Mouse (Mus musculus) embryo, embryonic 10.5 days (tissue): ENCODE measurements around the gene Cdip1.

Source experiments
- DNase-seq: peaks from one replicate; pipeline ENCODE4 v3.0.0-alpha.2; 2015; ENCODE audit warnings: low spot score

Cdip1 gene

DNA sequence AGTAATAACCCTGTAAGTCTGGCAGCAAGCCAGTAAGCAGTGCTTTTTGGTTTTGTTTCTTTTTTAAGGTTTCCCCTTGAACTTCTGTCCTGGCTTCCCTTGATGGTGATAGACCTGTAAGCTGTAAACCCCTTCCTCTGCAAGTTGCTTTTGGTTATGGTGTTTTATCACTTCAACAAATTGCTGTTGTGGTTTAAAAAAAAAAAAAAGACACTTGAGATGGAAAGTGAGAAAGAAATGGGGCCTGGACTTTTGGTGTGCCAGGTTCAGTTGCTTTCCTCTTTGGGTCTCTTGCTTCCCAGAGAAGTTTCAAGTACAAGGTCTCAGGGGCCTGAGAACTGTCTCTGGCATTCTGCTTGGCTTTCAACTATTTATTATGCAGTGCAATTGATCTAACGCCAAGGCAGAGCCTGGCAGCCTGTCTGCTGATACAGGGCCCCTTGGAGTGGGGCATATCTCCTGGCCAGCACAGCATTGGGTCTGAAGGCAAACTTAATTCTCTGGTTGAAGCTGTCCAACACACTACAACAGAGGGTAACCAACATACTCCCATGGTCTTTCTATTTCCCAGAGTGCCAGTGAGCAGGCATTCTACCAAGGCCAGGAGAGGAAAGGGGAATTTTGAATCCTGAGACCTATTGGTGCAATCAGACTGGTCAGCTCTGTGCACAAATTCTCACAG is 16.7 kb downstream of the Cdip1 start:
- no peak for DNase-seq

DNA sequence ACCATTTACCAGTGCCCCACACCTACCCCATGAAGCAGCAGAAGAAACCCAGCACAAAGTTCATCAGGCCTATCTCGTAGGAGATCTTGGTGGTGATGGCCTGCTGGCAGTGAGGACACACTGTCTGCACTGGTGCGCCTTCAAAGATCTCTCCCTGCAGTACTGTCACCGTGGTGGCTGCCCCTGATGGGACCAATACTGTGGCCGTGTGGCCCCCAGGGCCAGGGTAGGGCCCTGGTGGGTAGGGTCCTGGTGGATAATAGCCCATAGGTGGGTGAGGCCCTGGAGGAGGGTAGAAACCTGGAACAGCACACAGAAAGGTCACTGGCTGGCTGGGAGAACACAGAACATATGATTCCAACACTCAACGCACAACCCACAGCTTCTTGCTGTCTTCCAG is 21.4 kb downstream of the Cdip1 start:
- no peak for DNase-seq

GRCm38 (mm10) chr16:4767012-4767790 is 22.9 kb downstream of the Cdip1 start:
- no peak for DNase-seq

- DNase-seq: no peak
These were observed 24.2 kb downstream of the Cdip1 start for GRCm38 (mm10) chr16:4765852-4766251.

- peak; percentile 67 for DNase-seq
These were observed 26.8 kb downstream of the Cdip1 start for GRCm38 (mm10) chr16:4763276-4763675.

- no peak for DNase-seq
These were observed 27.7 kb downstream of the Cdip1 start for GRCm38 (mm10) chr16:4762437-4762836.

- DNase-seq: peak; percentile 58
These were observed 33.3 kb downstream of the Cdip1 start for GRCm38 (mm10) chr16:4756660-4757335.

DNA sequence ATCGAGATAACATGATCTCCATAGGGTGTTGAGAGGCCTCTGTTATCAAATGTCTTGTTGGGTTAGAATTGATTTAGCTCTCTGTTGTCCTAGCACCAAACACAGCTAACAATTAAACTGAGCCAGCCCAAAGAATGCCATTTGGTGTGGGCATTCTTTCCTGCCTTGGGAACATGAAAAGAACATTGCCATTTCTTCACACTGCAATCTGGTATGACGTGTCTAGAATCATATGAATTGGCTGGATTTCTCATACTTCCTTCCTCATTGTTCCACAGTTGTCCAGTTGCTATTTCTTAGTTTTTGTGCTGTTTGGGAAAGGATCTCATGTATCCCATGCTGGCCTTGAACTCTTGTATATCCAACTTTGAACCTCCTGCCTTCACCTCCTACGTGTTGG is 36.0 kb downstream of the Cdip1 start:
- no peak for DNase-seq

- no peak for DNase-seq
These were observed 37.9 kb downstream of the Cdip1 start for GRCm38 (mm10) chr16:4752155-4752554.

- DNase-seq: no peak
These were observed 47.9 kb downstream of the Cdip1 start for GRCm38 (mm10) chr16:4742186-4742585.

GRCm38 (mm10) chr16:4739994-4740393 is 50.1 kb downstream of the Cdip1 start:
- DNase-seq: no peak

DNA sequence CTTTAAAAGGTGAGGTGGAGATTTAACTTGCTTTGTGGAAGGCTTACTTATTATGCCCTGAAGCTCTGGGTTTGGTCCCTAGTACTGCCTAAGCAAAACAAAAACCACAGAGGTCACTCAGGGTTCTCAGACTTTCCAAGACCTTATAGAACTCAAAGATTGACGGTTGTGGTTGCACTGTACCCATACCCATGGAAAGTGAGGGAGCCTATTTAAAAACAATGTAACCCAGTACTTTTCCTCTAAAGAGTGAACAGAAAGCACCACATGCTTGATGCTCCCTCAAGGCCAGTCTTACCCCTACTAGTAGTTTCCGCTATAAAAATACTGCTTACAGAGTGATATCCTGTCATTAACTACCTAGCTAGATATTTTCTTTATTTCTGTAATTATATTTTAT is 53.8 kb downstream of the Cdip1 start:
- no peak for DNase-seq

- no peak for DNase-seq
These were observed 59.2 kb downstream of the Cdip1 start for GRCm38 (mm10) chr16:4730776-4731358.

DNA sequence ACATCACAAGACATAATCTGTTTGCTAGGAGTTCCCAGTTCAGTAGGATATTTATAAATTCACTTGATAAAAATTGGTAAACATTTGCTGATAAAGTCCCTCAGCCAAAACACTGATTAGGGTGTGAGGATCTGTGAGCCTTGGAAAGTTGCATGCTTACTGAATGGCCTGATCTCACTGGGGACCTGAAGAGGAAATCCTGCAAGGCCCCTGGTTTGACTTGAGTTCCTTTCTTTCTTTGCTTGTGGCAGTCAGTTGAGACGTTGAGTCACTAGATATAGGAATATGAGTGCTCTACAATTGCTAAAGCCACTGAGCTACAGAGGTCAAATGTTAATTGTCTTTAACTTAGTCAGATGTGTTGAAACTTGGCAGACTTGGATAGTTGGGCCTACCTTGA is 62.1 kb downstream of the Cdip1 start:
- DNase-seq: no peak

- no peak for DNase-seq
These were observed 62.6 kb downstream of the Cdip1 start for GRCm38 (mm10) chr16:4727526-4727925.

GRCm38 (mm10) chr16:4726528-4727128 is 63.5 kb downstream of the Cdip1 start:
- DNase-seq: no peak

DNA sequence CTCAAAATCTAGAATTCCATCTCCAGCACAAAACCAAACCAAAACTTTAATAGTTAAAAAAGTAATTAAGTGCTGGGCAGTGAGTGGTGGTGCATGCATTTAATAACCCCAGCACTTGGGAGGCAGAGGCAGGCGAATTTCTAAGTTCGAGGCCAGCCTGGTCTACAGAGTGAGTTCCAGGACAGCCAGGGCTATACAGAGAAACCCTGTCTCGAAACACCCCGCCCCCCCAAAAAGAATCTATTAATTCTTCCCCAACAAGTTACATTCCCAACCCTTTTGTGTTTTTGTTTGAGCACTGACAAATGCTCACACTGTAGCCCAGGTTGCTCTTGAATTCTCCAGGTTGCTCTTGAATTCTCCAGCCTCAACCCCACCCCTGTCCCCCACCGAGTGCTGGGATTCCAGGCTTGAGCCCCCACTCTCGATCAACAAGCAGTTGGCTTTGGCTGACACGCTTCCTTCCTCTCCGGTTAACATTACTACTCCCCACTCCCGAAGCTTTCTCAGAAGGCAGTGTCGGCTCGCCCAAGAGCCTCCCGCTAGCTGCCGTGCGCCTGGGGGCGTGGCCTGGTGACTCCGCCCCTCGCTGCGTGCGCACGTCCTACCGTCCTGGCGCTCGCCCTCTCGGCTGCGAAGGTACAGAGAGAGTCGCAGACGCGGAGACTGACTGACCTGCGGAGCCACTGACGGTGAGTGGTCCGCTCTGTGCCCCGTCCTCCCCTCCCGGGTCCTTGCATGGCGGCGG is 64.1 kb downstream of the Cdip1 start, which contains the start of gene Hmox2:
Gene Hmox2, plus strand, starts transcription at position 582 of the 748 bp plus-strand sequence.
- peak; percentile 94 for DNase-seq

- DNase-seq: no peak
These were observed 64.8 kb downstream of the Cdip1 start for GRCm38 (mm10) chr16:4725266-4725665.

DNA sequence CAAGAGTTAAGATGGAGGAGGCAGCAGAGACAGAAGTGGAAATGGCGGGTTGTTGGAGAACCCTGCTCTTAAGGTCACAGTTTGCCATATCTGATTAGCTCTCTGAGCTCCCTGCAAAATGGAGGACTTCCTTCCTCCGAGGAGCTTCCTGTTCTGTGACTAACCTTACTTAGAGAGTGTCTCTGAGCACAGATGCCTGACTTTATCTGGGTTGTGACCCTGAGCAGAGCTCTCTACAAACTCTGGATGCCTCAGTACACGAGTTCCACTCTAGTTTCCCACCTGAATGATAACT is 67.2 kb downstream of the Cdip1 start:
- no peak for DNase-seq

- DNase-seq: no peak
These were observed 67.8 kb downstream of the Cdip1 start for GRCm38 (mm10) chr16:4722128-4722914.
